In the genomic region with DNA sequence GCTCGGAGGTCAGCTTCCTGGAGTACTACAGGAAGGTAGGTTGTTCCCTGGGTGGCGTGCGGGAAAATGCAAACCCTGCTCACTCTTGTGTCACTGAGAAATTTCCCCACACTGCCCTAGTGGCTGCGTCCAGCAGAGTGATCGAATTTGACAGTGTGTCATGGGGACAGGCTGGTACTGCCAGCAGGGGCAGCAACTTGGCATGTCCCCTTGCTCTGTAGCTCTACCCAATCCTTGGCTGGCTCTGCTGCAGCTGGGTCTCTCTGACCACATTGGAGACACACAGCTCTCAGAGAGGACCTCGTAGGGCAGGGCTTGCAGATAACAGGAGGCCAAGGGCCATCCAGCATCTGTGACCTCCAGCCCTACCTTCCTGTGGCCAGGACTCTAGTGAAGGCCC, we compare ENCODE assay signal across 33 mouse cellular contexts. TPM values are rescaled to one million over a fixed set of nuclear protein-coding genes. Genes with fewer than 3 reads are reported as not detected.
DNase-seq lines count a peak whose midpoint lies in the region; ATAC-seq lines count a peak whose summit lies in the region.
"Had no signal": no experiment of that assay in that cellular context is flagged by ENCODE, and none has a peak within 500 bp of the region (broad histone marks: within the 10 kb centered on the region; RNA-seq: fewer than 3 reads in every experiment).

No protein-coding gene starts in this region.

- H3K27me3 ChIP-seq in heart, embryonic 11.5 days (ENCODE audit: control insufficient read depth, insufficient read depth, low read length): peaks cover 7% of the 10 kb centered on the region
- H3K27me3 ChIP-seq in megakaryocyte, embryonic 14.5 days (replicated peaks): no peaks in the 10 kb centered on the region
- H3K27me3 ChIP-seq: forebrain, embryonic 15.5 days; hindbrain, embryonic 12.5 days had no signal

- no peak overlapping the region for H3K27ac ChIP-seq in heart, embryonic 11.5 days (ENCODE audit: low read depth, low read length)
- H3K27ac ChIP-seq: embryonic facial prominence, embryonic 10.5 days; embryonic facial prominence, embryonic 13.5 days; forebrain, embryonic 12.5 days; forebrain, embryonic 15.5 days; heart, adult 2 months; heart, embryonic 10.5 days; hindbrain, embryonic 12.5 days had no signal

- WGBS in heart, embryonic 11.5 days (ENCODE audit: insufficient replicate concordance): 77% methylated on average over 6 of the region's 6 CpGs

- H3K4me3 ChIP-seq in heart, embryonic 11.5 days (ENCODE audit: low read depth, low read length): no peak overlapping the region
- peak overlapping the region; percentile 42 for H3K4me3 ChIP-seq in megakaryocyte, embryonic 14.5 days (replicated peaks)
- H3K4me3 ChIP-seq: embryonic facial prominence, embryonic 10.5 days; embryonic facial prominence, embryonic 13.5 days; erythroblast, embryonic 14.5 days; forebrain, embryonic 12.5 days; forebrain, embryonic 15.5 days; heart, adult 2 months; heart, embryonic 10.5 days; hindbrain, embryonic 12.5 days had no signal

- DNase-seq in heart, adult 11 months: peak; percentile 71
- DNase-seq in retina, postnatal 1 day: peak; percentile 19
- DNase-seq in retina, embryonic 14.5 days (ENCODE audit: low spot score): no peak
- DNase-seq in thymus, postnatal 4 days: peak; percentile 1
- no peak for DNase-seq in thymus, postnatal 36 days
- DNase-seq: adrenal gland, adult 2 months; adrenal gland, postnatal 14 days; cerebellum, adult 11 months; cerebellum, adult 9-10 months; cerebellum, postnatal 36 days; embryo, embryonic 11 days; gastrocnemius, postnatal 25 days; heart, adult 2 months had no signal

- H3K4me2 ChIP-seq in heart, embryonic 11.5 days: no peak overlapping the region
- H3K4me2 ChIP-seq: embryonic facial prominence, embryonic 13.5 days; forebrain, embryonic 12.5 days; forebrain, embryonic 15.5 days; hindbrain, embryonic 12.5 days had no signal

- no peaks in the 10 kb centered on the region for H3K36me3 ChIP-seq in heart, embryonic 11.5 days (ENCODE audit: control insufficient read depth, insufficient read depth, low read length)
- H3K36me3 ChIP-seq in megakaryocyte, embryonic 14.5 days (replicated peaks; ENCODE audit: low read length): no peaks in the 10 kb centered on the region
- H3K36me3 ChIP-seq: embryonic facial prominence, embryonic 10.5 days; embryonic facial prominence, embryonic 13.5 days; forebrain, embryonic 12.5 days; forebrain, embryonic 15.5 days; heart, embryonic 10.5 days; hindbrain, embryonic 12.5 days had no signal

- no peaks in the 10 kb centered on the region for H3K9me3 ChIP-seq in heart, embryonic 11.5 days (replicated peaks; ENCODE audit: control insufficient read depth, low read length)
- H3K9me3 ChIP-seq in megakaryocyte, embryonic 14.5 days: peaks cover 81% of the 10 kb centered on the region
- H3K9me3 ChIP-seq: embryonic facial prominence, embryonic 10.5 days; embryonic facial prominence, embryonic 13.5 days; forebrain, embryonic 12.5 days; forebrain, embryonic 15.5 days; heart, embryonic 10.5 days; hindbrain, embryonic 12.5 days had no signal

- H3K4me1 ChIP-seq in heart, embryonic 11.5 days (ENCODE audit: control insufficient read depth, insufficient read depth, low read length): no peaks in the 10 kb centered on the region
- no peaks in the 10 kb centered on the region for H3K4me1 ChIP-seq in megakaryocyte, embryonic 14.5 days
- H3K4me1 ChIP-seq: forebrain, embryonic 15.5 days had no signal

- no peak for ATAC-seq in heart, embryonic 11.5 days (replicated peaks; ENCODE audit: insufficient number of reproducible peaks, low FRiP score, low TSS enrichment)
- ATAC-seq in megakaryocyte, adult 5-6 weeks (ENCODE audit: poor library complexity, severe bottlenecking): no peak
- ATAC-seq: CD4-positive, CD25-positive, alpha-beta regulatory T cell, adult 4 months; forebrain, embryonic 15.5 days; hindbrain, embryonic 16.5 days had no signal

- no peak overlapping the region for H3K9ac ChIP-seq in heart, embryonic 11.5 days (ENCODE audit: low read depth, low read length)
- H3K9ac ChIP-seq: embryonic facial prominence, embryonic 13.5 days; forebrain, embryonic 12.5 days; forebrain, embryonic 15.5 days; hindbrain, embryonic 12.5 days had no signal

RNA-seq across cellular contexts. Expression of a gene that starts 42.0 kb away (rescaled TPM):
- not detected in 2 replicates for polyA plus RNA-seq in heart, embryonic 11.5 days (2014; fragmentation: Nextera tagmentation; extraction: Ambion mirVana)
- not detected in 2 replicates for polyA plus RNA-seq in megakaryocyte, embryonic 14.5 days (2012; ENCODE audit: insufficient read depth, low replicate concordance)
- total RNA-seq in megakaryocyte, adult 5-6 weeks (2015): not detected in 2 replicates
- not detected in 2 replicates for total RNA-seq in megakaryocyte, adult 5-6 weeks (2017)
- total RNA-seq: adrenal gland, adult 2 months; adrenal gland, postnatal 14 days; adrenal gland, postnatal 4 days; gastrocnemius, adult 8-10 months; gastrocnemius, postnatal 25 days; heart, adult 2 months; heart, postnatal 25 days; hematopoietic stem cell, adult 5-6 weeks; MEL had no signal
- polyA plus RNA-seq: C2C12; embryonic facial prominence, embryonic 10.5 days; embryonic facial prominence, embryonic 13.5 days; erythroblast, embryonic 14.5 days; forebrain, embryonic 12.5 days; heart, embryonic 10.5 days; heart, embryonic 14.5 days; heart, postnatal 0 days had no signal

Comparison
In these comparisons a context has a peak if more than half of its experiments do, and no peak if none do; other contexts are left out.
1. DNase-seq: peak in heart, adult 11 months (single experiment), retina, postnatal 1 day (single experiment) and thymus, postnatal 4 days (single experiment); none in retina, embryonic 14.5 days (single experiment) and thymus, postnatal 36 days (0 of 2).